Mouse (Mus musculus): Measurements from ENCODE around the gene Negr1.

Gene Negr1

DNA sequence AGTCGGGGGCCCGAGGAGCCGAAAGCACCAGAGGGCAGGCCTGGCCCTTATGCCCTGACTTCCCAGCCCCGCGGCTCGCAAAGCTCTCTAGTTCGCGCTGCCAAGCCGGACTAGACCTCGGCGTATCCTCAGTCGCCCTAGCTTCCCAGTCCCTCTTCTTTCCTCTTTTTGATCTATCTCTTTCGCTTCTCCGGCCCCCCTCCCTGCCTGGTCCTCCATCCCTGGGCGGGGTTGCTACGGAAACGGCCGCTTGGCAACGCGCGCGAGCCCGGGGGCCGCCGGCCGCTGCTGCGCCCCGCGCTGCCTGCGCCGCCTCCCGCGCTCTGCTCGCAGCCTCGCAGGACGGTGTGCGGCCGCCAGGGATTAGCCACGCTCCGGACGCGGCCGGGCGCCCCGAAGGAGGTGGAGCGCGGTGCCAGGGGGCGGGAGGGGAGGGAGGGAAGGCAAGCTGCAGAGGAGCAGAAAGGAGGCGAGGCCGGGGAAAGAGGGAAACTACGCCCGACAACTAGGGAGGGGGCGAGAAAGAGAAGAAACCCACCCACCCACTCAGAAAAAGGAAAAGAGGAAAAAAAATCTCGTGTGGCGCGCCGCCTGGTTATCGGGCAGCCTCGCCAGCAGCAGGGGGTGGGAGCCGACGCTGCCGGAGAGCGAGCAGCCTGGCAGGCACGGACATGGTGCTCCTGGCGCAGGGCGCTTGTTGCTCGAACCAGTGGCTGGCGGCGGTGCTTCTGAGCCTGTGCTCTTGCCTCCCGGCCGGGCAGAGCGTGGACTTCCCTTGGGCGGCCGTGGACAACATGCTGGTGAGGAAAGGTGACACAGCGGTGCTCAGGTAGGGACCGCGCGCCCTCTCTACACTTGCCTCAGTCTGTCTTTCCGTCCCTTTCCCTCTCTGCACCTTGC, at the start of gene Negr1:
Gene Negr1 (plus strand): TSS at position 271 of the 900 bp plus-strand sequence.
- DNase-seq, result peak; percentile 97

DNA sequence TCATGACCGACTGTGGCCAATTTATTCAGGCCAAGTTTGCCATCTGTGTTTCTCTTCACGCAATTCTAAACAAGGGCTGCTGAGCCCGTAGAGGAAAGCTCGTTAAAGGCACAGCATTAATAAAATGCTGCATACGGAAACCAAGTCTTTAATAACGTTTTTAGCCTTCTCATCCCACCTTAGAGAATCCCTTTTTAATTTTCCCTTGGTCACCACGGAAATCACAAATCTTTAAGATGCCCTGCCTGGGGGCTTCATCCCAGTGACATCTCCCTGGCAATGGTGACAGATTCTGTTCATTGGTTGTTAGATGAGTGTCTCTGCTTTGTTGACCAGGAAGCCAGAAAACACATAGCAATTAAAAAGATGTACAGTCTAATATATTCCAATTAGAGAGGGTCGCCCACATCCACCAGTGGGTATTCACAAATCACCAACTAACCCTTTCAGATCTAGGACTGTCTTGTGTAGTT, 35.1 kb upstream of the Negr1 start:
- no peak for DNase-seq

DNA sequence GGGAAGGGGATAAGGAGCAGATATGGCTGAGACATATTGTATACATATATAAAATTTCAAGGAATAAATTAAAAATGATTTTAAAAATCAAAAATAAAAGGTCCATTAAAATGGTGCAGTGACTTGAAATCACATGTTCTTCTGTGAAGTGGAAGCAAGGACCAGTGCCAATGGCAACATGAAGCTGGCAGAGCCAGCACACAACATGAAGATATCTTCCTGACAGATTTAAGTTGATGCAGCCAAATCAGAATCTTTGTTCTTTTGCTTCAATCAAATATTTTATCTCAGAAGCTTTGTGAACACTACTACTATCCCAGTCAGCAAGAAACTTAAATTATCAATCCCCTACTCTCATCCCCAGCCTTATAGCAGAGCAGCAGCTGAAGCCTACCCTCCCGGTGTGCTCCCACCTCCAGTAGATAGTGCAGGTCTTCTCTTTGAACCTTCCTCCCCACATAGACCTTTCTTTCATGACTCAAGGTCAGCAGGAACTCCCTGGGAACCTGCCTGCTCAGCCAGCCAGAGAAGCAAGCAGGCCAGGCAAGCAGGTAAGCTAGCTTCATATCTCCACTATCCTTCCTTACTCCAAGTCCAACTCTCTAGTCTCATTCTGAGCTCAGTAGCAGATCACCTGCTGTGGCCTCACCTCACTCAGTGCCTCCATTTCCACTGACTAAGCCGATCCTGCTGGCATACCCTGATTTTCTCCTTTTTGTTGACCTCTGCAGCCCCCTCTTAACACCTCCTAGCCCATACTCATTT, 34.2 kb upstream of the Negr1 start:
- no peak for DNase-seq

DNA sequence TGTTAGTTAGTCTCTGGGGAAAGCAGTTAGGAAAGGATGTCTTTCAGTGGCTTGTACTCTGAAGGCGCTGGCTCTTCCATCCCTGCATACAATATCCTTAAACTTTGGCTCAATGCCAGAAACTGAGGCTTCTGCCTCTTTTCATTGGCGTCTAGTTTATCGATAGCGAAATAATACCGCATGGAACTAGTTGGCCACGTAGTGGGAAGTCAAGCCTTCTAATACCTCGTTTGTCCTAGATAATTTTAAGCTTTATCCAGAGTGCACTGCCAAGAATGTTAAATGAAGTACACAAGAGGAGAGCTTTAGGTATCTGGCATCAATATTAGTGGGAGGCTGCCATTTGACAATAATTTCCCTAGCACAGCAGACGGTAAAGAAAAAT, 2.2 kb upstream of the Negr1 start:
- no peak for DNase-seq

DNA sequence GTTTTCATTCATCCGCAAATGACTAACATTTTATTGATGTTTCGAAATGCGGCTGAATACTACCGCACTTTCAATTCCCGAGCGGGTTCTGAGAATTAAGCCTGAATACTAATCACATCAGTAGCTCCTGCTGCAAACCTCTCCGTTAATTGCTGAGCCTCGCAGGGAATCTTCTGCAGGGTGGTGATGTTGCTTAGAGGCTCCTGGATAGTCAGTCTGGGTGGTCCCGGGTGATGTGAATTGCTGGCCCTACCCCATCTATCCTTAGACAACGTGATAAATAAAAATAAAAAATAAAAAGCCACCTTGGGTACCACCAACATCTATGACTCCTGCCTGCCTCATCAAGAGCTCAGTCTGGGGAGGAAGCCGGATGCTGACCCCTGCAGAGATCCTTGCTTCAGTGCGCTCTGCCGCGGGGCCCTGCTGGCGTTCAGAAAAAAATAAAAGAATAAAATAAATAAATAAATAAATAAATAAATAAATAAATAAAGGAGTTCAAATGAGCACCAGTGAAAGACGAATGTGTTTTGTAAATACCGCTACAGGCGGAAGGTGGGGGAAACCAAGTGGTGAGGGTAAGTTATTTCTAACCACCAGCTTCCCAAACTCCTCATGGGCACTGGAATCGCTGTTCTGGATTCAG, 1.6 kb upstream of the Negr1 start:
- no peak for DNase-seq

DNA sequence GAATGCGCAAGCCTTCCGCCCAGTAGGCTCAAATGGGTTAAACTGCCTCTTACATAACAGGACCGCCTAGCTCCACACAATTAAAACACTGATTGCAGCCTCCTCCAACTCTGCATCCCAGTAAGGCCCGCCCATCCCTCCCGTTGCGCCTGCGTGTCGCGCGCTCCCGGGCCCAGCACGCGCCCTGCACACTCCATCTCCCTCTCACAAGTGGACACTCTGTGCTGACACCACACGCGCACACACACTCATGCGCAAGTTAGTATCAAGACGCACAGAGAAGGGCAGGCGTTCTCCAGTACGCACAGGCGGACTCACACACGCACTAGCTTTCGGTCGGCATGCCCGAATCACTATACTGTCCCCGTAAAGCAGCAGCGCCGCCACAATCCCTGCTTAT, 828 bp upstream of the Negr1 start:
- peak; percentile 98 for DNase-seq

DNA sequence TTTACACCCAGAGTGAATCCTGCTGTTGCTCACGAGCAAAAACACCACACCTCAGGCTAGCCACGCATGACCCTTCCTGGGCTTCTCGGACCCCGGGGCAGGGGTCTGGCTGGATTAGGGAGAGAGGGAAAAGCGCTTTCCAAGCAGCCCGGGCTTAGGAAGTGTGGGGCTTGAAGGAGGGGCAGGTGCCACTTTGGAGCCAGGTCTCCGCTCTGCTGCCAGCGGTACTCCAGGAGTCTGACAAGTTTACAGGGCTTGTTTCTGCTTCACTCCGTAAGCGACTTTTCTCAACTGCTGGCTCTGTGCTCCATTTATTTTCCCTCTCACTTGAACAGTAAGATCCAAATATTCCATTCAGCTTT, 811 bp downstream of the Negr1 start:
- no peak for DNase-seq

DNA sequence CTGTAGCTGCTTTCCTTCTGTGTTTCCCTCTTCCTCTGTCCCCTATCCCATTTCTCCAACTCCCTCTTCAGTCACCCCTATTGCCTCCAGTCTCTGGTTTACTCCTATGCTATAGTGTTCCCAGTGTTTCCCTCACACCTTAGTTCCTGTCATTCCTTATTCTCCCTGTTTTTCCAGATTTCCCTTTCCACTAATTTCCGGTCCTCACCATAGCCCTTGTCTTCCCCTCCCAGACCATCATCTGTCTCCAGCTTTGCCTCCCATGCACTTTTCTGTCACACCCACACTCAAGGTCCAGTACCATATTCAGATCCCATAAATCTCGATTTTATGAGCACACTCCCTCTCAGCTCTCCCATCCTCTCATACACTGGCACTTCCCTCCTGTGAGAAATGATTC, 1.2 kb downstream of the Negr1 start:
- DNase-seq, result no peak

DNA sequence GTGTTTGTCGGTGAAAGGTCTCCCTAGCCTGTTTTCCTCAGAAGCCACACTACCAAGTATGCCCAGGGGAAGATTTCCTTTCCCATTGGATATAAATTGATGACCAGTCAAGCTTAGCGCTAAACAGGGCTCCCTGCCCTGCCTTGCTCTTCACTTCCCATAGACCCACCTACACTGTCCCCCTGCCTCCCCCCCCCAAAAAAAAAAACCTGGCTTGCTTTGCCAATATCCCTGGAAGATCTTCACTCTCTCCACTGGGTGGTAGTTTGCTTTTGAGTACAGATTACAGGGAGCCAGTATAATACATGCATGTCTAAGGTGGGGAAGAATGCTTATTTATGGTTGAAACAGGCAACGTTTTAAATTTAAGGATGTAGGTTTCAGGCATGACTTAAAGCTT, 1.8 kb downstream of the Negr1 start:
- DNase-seq, result no peak

DNA sequence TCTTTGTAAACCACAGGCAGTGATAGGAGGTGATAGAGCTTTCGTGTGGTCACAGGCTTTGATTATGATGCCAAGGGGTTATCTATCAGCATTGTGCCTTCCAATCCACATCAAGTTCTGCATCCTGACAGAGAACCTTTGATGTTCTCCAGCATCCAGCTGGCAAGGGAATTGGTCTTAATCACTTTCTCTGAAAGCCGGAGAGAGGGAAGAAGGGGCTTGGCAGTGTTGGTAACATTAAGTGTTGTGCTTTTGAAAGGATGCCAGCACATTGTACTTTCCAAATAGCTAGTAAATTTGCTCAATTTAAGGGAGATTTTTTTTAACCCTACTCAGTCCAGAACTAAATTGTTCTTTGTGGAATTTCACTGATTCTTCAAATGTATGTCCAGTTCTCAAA, 11.9 kb downstream of the Negr1 start:
- peak; percentile 57 for DNase-seq

DNA sequence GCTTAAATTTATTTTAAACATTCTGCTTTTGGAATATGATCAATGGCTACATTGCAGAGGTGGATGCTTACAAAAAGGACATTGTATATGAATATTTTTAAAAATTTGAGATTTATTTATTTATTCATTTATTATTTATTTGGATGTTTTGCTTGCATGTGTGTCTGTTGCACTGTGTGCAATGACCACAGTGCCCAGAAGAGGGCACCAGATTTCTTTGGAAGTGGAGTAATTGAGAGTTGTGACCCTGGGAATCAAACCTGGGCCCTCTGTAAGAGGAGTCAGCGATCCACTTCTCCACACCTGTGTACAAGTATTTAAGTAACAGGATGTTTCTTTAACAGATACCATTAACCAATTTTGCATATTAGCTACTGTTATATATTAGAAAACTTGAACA, 14.7 kb downstream of the Negr1 start:
- DNase-seq, result no peak

DNA sequence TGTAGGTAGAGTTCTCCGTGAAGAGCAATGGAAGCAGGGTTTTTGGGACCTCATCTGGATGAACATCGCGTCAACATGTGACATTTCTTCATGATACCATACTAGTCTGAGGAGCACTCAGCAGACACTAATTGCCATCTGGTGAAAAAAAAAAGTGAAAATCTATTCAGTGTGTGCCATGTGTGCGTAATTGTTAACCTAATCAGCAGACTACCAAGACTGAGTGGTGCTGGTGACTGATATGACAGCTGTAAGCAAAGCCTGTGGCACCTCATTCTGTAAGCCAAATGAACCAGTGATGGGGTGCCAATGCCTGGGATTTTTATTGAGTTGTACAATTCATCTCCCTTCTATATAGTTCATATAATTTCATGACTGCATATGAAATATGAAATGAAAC, 29.0 kb downstream of the Negr1 start:
- no peak for DNase-seq

DNA sequence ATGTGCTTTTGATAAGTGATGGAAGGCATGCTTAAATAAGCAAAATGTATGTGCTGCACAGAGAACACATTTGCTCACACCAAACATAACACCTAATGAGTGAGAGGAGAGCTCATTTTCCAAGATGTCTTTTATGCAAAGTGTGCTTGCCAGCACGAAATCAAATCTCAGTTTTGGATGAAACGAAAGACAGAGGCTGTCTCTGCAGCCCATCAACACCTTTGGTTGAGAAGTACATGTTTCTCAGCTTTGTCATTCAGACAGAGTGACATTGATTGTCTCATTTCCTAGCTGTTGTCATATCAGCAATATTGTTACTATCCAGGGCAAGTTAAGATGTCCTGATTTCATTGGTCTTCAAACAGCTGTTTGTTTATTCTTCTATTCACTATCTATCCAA, 29.5 kb downstream of the Negr1 start:
- no peak for DNase-seq

DNA sequence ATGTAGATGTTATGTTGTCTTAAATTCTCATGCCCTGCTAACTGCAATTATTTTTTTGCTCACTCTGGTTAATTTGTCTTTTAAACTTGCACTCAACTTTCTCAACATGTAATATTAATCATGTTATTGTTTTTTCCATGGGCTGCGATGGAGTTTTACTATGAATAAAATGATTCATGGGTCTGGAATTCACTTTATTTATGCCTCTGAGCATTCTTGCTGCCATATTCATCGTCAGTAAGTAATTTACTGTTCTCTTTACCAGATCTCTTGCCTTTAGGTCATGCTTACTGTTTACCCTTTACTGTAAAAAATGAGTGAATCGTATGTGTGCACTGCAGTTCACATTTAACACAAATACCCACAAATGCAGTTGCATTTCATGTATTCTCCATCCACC, 45.3 kb downstream of the Negr1 start:
- DNase-seq, result no peak

DNA sequence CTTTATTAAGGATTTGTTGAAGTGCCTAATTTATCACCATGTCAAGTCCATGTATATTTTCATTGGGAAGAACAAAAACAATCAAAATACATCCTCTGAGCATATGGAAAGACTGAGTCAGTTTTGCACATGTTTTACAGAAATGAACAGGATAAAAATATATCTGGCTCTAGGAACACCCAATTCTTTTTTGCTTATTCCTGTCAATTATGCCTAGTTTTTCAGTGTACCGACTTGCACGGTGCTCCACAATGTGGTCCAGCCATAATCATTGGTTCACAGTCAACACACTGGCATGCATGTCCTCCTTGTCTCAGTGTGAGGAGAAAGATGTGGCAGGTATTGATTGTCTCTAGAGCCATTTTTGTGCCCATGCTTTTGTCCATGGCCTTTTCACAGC, 58.3 kb downstream of the Negr1 start:
- no peak for DNase-seq

DNA sequence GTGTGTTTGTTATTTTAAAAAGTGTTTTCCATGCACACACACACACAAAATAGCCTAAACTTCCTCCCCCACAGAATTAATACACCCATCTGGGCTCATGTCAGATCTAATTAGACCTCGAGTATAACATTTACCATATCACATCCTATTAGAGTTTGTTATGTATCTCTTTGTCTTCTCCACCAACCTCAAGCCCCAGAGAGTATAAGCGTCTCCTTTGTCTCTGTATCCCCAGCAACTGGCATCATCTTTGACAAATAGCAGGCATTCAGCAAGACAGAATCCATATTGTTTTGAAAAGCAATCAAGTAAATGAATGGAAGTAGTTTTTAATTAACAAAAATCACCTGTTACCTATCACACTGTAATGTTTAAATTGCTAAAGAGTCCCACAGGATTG, 67.0 kb downstream of the Negr1 start:
- no peak for DNase-seq

DNA sequence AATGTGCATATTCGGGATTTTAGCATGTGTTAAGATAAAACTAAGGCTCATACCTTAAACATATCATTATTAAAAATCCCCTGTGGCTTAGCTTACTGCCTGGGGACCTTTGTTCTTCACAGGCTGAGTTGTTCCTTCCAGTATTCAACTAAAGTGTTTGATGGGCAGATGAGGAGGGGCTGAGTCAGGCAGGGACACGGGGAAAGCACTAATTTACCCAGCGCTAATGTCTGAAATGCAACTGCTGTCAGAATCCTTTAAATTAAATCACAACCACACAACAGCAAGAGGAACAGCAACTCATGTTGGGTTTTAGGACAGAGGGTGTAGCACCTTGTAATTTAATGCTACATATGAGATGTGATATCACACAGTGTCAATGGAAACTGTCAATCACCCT, 71.3 kb downstream of the Negr1 start:
- DNase-seq, result no peak

DNA sequence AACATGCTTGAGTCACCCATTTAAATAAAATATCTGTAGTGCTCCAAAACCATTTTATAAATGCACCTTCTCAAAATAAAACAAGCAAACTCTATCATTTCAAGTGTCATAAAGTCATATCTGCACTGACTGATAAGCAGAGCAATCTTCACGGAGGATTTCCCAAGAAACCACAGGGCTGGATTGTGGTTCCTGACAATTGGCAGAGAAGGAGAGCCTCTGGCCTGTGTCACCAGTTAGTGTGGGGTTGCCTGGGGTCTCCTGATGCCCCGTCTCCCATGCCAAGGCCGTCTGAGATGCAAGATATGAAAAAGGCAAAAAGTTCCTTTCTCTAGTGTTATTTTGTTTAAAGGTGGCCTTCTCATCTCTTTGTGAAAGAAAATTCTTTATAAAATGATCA, 77.8 kb downstream of the Negr1 start:
- DNase-seq, result no peak

DNA sequence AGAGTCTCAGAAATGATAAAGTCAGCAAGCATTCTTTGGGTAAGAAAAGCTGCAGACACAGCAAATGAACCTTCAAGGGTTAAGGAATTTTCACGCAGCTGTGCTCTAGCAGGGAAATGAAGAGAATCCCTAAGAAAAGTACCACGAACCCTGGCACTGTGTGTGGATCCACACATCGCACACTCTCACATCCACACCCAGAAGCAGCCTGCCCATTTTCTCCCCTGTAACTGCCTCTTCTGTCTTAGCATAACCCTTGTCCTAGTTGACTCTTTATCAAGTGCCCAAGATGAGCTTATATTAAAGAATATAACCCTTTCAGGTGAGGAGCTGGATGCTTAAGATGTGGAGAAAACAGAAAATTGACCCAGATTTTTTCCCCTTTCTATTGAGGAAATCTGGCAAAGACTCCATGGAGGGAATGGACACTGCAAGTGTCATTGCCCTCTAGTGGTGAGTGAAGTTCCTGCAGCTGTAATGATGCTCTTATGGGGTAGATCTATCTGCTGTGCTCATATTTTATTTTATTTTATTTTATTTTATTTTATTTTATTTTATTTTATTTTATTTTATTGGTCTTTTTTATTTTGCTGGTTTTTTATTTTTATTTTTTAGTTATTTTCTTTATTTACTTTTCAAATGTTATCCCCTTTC, 82.2 kb downstream of the Negr1 start:
- peak; percentile 84 for DNase-seq

DNA sequence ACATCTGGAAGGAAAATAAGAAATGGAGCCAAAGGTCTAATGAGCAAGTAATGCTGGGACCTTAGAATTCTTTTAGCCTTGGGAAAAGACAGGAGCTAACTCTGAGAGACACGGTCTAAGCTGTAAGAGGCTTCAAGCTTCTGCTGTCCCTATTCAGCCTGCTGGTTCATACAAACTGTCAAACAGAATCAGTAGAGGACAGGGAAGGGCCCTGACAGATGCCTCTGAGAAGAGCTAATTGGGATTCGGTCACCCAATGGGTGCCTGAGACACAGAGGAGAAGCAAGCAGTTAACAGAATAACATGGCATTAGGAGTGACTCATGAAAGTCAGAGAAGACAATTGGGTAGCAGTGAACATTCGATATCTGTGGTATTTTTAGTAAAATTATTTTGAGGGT, 86.8 kb downstream of the Negr1 start:
- no peak for DNase-seq

DNA sequence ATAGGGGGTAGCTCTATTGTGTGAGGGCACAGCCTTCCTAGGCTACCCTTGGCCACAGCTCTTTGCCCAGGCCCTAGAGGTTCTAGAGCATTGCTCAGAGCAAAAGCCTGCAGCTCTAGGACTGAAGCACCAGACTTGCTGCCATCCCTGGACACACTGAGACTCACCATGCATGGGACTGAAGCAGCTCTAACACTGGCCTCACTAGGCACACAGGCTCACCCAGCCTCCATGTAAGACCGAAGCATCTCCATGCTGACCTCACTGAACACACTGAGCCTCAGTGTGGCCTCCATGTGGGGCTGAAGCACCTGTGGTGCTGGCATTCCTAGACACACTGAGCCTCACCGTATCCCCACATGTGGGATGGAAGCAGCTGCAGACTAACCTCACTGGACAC, 101.0 kb downstream of the Negr1 start:
- DNase-seq, result no peak

DNA sequence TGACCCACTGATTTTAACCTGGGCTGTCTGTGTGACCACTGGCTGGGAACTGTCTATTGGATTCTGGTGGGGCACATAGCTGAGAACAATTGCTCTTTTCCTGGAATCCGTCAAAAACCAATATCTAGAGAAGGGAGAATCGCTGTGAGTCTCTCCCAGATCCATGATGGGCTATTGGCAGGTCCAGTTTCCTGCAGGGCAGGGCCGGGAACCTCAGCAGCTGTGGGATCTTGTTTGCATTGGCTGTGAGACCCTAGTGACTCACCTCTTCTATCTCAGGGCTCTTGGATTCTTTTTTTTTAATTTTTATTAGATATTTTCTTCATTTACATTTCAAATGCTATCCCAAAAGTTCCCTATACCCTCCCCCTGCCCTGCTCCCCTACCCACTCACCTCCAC, 111.0 kb downstream of the Negr1 start:
- peak; percentile 91 for DNase-seq

DNA sequence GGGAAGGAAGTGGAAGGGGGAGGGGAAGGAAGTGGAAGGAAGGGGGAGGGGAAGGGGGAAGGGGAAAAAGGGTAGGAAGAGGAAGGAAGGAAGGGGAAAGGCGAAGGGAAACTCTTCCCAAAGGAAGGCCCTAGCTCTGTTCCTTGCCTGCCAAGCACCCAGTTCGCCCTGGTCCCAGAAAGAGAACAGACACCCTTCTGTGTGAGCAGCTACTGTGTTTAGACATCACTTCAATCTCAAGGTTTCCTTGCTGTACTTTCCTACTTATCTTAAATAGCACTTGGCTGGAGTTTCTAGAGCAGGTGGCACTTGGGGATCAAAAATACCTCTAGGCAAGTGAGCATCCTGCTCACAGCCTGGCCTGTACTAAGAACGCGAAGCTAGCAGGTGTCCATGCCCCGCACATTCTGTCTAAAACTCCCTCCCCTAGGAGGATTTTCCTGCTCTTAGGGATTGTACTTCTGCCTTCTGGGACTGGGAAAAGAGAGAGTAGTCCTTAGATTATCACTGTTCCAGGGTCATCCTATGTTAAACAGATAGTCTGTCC, 128.5 kb downstream of the Negr1 start:
- no peak for DNase-seq
